Mouse (Mus musculus) E14TG2a.4 (cell line): ENCODE measurements around the gene Nemp2.

Source experiments
- H3K27me3 ChIP-seq: 2 replicates; pipeline ENCODE4 v1.6.1; 2014; ENCODE audit warnings: low read length, control low read depth; ENCODE audit not compliant: insufficient read depth
- H3K36me3 ChIP-seq: 2 replicates; pipeline ENCODE4 v1.6.1; 2014; ENCODE audit warnings: low read length, control low read depth; ENCODE audit not compliant: insufficient read depth
- H3K4me1 ChIP-seq: replicated peaks from 2 replicates; pipeline ENCODE4 v1.6.1; 2014; ENCODE audit warnings: low read depth, low read length, control low read depth
- H3K4me3 ChIP-seq: replicated peaks from 2 replicates; pipeline ENCODE4 v1.5.1; 2014; ENCODE audit warnings: mild to moderate bottlenecking, low read length
- H3K9me3 ChIP-seq: 2 replicates; pipeline ENCODE4 v1.6.1; 2014; ENCODE audit warnings: low read length, control low read depth
- CTCF ChIP-seq: conservative IDR thresholded peaks from 2 replicates; pipeline ENCODE4 v1.5.1; 2014; ENCODE audit warnings: low read length
- NANOG ChIP-seq: IDR thresholded peaks from 2 replicates; pipeline ENCODE4 v1.6.1; 2014; ENCODE audit warnings: borderline replicate concordance, low read length, mixed read lengths
- POU5F1 ChIP-seq: IDR thresholded peaks from 2 replicates; pipeline ENCODE4 v1.6.1; 2014; ENCODE audit warnings: low read length, borderline replicate concordance

The Nemp2 gene

GRCm38 (mm10) chr1:52640266-52640665 lies 9.8 kb downstream of the Nemp2 start:
- no peak overlapping the region for H3K4me3 ChIP-seq
- no peaks in the 10 kb centered on the region for H3K9me3 ChIP-seq

GRCm38 (mm10) chr1:52640736-52641135 lies 10.2 kb downstream of the Nemp2 start:
- H3K4me1 ChIP-seq, result peaks cover 13% of the 10 kb centered on the region
- TF ChIP-seq NANOG (no peak), POU5F1 (no peak), CTCF (no peak)

More at GRCm38 (mm10) chr1:52640266-52640665, 9.8 kb downstream of the Nemp2 start:
- TF ChIP-seq NANOG, result no peak
- TF ChIP-seq CTCF, result no peak
- no peak for TF ChIP-seq POU5F1
- Histone ChIP-seq H3K36me3 (peaks cover 62% of the 10 kb centered on the region), H3K4me1 (peaks cover 14% of the 10 kb centered on the region), H3K27me3 (no peaks in the 10 kb centered on the region)

DNA sequence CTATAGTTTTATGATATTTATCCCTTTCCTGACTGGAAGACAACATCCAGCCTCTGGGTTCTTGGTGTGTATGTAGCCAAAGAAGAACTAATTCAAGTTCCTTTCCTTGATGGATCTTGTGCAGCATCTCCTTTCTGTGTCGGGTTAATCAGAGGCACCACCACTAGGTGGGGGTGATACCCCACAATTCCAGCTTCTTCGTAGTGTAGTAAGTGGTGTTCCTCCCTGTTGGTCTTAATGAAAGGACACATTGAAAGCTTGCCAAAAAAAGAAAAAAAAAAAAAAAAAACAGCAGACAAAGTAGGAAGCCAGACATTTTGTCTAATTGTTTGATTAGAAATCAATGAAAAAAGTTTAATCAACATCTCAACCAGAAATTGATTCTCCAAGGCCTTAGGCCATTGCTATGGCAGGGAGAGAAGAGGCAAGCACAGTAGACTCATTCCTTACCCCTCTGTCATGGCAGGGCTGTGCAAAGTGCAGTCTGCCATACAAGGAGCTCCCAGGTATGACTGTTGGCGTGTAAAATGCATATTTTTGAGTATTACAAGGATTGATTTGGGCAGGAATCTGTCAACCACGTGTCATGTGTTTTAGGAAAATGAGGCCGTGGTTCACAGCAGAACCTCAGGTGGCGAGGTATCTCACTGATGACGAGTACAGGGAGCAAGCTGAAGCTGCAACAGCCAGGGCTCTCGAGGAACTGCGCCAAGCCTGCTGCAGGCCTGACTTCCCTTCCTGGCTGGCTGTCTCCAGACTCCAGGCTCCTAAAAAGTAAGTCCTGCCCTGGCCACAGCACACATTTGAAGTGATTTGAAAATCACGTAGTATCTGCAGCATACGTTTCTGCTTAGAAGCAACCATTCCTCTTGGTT lies 17.9 kb downstream of the Nemp2 start:
- Histone ChIP-seq H3K4me1 (no peaks in the 10 kb centered on the region), H3K27me3 (no peaks in the 10 kb centered on the region), H3K9me3 (no peaks in the 10 kb centered on the region), H3K36me3 (peaks cover 61% of the 10 kb centered on the region), H3K4me3 (no peak overlapping the region)
- no peak for TF ChIP-seq POU5F1
- peak; percentile 24; the same call in 1 of the 2 replicates for TF ChIP-seq CTCF
- TF ChIP-seq NANOG, result no peak

More at GRCm38 (mm10) chr1:52640736-52641135, 10.2 kb downstream of the Nemp2 start:
- Histone ChIP-seq H3K36me3 (peaks cover 65% of the 10 kb centered on the region), H3K27me3 (no peaks in the 10 kb centered on the region), H3K9me3 (no peaks in the 10 kb centered on the region), H3K4me3 (no peak overlapping the region)

GRCm38 (mm10) chr1:52650066-52650465 lies 19.6 kb downstream of the Nemp2 start:
- Histone ChIP-seq H3K36me3 (peaks cover 59% of the 10 kb centered on the region), H3K27me3 (no peaks in the 10 kb centered on the region), H3K4me1 (no peaks in the 10 kb centered on the region), H3K9me3 (no peaks in the 10 kb centered on the region), H3K4me3 (no peak overlapping the region)
- TF ChIP-seq NANOG (no peak), POU5F1 (no peak), CTCF (no peak)

DNA sequence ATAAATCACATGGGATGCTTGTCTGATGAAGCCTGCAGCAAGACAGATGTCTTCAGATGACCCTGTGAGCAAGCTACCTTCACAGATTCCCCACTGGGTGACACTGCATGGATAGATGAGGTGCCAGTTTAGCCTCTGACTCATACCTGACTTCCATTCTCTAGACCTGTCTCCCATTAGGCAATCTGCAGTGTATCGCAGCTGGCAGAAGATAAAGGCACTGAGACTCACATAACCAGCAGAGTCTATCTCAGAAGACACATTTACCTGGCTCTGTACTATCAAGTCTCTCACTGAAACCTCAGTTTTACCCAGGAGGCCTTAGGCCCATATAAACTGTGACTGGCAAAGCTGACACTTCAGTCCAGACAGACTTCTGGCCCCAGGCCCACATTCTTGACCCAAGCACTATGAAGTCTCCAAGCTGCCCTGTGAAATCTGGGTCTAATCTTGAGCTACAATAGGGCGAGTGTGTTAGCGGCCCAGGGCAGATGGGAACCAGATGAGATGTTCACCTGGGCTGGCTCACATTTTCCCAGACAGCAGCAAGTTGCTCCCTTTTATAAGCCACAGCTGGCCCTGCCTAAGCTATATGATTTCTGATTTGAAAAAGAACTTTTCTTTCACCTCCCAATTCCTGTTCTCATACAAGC lies 22.2 kb downstream of the Nemp2 start:
- no peaks in the 10 kb centered on the region for H3K27me3 ChIP-seq
- H3K4me1 ChIP-seq, result peaks cover 11% of the 10 kb centered on the region
- H3K9me3 ChIP-seq, result no peaks in the 10 kb centered on the region
- no peak overlapping the region for H3K4me3 ChIP-seq
- no peak for TF ChIP-seq NANOG
- TF ChIP-seq POU5F1, result no peak
- no peak for TF ChIP-seq CTCF
- H3K36me3 ChIP-seq, result peaks cover 42% of the 10 kb centered on the region

GRCm38 (mm10) chr1:52653366-52653765 lies 22.9 kb downstream of the Nemp2 start:
- Histone ChIP-seq H3K4me1 (peaks cover 11% of the 10 kb centered on the region), H3K27me3 (no peaks in the 10 kb centered on the region), H3K9me3 (no peaks in the 10 kb centered on the region), H3K4me3 (no peak overlapping the region), H3K36me3 (peaks cover 41% of the 10 kb centered on the region)
- TF ChIP-seq NANOG, result no peak
- no peak for TF ChIP-seq POU5F1
- TF ChIP-seq CTCF, result no peak

- Histone ChIP-seq H3K9me3 (no peaks in the 10 kb centered on the region), H3K27me3 (no peaks in the 10 kb centered on the region), H3K4me3 (no peak overlapping the region), H3K4me1 (peaks cover 11% of the 10 kb centered on the region), H3K36me3 (peaks cover 23% of the 10 kb centered on the region)
- no peak for TF ChIP-seq POU5F1
Observed at GRCm38 (mm10) chr1:52655153-52655552, 24.6 kb downstream of the Nemp2 start.

DNA sequence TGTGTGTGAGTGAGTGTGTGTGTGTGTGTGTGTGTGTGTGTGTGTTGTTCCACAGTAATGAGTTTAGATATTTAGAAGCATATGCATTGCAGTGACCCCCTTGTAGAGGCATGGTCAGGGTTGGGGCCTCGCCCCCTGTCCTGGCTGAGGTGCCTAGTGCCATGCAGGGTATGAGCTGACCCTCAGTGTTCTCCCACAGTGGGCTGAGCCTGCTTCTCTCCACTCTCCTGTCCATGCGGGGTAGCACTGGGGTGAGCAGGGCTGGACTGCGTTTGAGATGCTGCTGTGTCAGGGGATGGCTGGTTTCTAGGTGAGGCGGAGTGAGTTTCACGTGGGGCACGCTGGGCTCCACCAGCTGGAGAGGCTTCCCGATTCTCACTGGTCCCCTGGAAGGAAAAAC lies 27.7 kb downstream of the Nemp2 start:
- Histone ChIP-seq H3K4me1 (peaks cover 11% of the 10 kb centered on the region), H3K9me3 (no peaks in the 10 kb centered on the region), H3K36me3 (no peaks in the 10 kb centered on the region), H3K27me3 (no peaks in the 10 kb centered on the region), H3K4me3 (no peak overlapping the region)
- TF ChIP-seq POU5F1 (no peak), CTCF (no peak), NANOG (no peak)

GRCm38 (mm10) chr1:52660278-52660677 lies 29.8 kb downstream of the Nemp2 start:
- peaks cover 11% of the 10 kb centered on the region for H3K4me1 ChIP-seq
- H3K27me3 ChIP-seq, result no peaks in the 10 kb centered on the region
- H3K4me3 ChIP-seq, result no peak overlapping the region
- TF ChIP-seq CTCF, result no peak
- no peaks in the 10 kb centered on the region for H3K36me3 ChIP-seq
- H3K9me3 ChIP-seq, result no peaks in the 10 kb centered on the region
